Mouse (Mus musculus): ENCODE results near the gene Slf2.
A peak's percentile ranks its signal among the peaks of the same experiment; 100 is the strongest.

The Slf2 gene

GRCm38 (mm10) chr19:44907851-44908690 lies 22.9 kb upstream of the Slf2 start:
- no peak for DNase-seq (ENCODE audit: extremely low spot score, low read depth, low spot score)

DNA sequence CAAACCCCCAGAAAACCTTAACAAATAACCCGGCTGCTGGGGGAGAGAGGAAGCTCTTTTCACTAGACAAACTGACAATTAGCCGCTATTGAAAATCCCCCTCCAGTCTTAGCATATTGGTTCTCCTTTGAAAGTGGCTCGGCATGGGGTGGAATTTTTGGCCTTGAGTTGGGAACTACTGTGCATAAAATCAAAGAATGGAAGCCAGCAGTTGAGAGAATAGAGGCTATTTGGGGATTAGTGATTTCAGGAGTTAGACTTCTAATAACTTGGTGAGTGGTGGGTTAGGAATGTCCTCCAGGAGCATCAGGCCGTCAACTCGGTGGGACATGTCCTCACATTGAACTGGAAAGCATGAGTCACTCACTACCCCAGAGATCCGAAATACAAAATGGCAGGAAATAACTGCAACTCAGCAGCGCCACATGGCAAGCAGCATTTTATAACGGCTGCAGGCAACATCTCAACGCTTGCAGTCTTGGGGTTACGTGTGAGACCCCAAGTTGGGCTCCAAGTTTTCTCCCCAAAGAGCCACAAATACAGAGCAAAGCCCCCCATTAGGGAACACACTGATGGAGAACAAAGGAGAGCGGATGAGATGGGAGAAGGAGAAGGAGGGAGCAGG lies 22.0 kb upstream of the Slf2 start:
- DNase-seq (ENCODE audit: extremely low spot score, low read depth, low spot score) = no peak

DNA sequence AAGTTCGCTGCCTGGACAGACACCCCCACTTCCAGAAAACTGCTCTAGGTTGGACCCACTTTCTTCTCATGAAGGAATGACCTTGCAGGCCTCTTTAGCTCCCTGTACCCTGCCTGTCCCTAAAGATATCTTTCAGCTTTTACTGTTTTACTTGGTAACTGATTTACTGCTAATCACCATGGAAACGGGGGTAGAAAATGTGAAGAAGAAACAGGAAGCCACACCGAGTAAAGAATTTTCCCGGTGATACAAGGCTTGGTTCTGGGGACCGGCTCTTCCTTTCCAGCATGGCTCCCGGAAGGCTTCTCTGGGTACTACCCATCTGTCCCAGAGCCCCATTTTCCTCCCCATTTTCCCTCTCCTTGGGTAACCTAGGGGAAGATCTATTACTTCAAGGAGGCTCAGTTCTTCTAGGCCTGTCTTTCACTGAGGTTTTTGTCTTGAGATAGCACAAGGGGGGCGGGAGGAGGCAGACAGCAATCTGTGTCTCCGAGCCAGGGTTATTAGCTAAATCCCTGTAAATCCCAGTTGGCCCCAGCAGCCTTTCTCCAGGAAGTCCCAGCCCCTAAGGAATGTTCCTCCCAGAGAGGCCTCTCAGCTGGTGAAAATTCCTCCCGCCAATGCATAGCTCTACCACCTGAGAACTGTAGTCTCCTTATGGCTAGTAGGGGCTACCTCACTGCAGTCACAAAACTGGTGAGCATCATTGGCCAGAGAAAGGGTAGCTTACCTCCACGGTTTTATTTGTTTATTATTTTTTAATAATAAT lies 16.3 kb upstream of the Slf2 start:
- DNase-seq (ENCODE audit: extremely low spot score, low read depth, low spot score) = no peak

GRCm38 (mm10) chr19:44918171-44918570 lies 12.8 kb upstream of the Slf2 start:
- no peak for DNase-seq (ENCODE audit: extremely low spot score, low read depth, low spot score)

GRCm38 (mm10) chr19:44921466-44922139 lies 9.3 kb upstream of the Slf2 start:
- DNase-seq (ENCODE audit: extremely low spot score, low read depth, low spot score) = no peak

GRCm38 (mm10) chr19:44922521-44922920 lies 8.4 kb upstream of the Slf2 start:
- DNase-seq (ENCODE audit: extremely low spot score, low read depth, low spot score) = no peak

DNA sequence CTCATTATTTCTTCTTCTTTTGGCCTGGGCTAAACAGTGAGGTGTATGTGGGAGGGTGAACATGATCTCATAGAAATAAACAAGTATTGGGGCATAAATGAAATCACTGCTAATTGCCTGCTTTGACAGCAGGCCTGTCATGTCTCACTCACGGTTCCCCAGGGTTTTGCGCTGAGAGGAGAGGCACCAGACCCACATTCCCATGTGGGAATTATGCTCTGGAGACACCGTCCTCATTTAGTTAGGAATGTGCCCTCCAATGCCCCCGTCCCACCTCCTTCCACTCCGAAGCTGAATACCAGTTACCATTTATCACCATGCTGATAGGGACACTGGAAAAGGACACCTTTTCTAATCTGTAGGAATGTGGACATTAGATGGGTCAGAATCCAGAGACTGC lies 6.3 kb upstream of the Slf2 start:
- no peak for DNase-seq (ENCODE audit: extremely low spot score, low read depth, low spot score)

GRCm38 (mm10) chr19:44926781-44927180 lies 4.2 kb upstream of the Slf2 start:
- DNase-seq (ENCODE audit: extremely low spot score, low read depth, low spot score) = no peak

DNA sequence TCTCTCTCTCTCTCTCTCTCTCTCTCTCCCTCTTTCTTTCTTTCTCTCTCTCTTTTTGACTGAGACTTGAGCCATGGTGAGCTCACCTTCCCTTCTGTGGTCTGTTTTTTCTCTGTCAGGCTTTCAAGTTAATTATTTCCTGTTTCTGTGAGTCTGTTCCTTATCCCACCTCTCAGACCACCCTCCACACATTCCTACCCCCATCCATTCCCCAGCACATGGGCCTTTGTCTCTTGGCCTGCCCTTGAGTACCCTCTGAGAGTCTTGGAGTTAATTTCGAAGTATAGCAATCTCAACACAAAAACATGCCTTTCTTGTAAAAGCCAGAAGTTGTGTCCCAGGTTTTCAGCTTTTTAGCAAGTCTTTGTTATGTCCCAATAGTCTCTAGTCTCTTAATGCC lies 3.7 kb upstream of the Slf2 start:
- DNase-seq (ENCODE audit: extremely low spot score, low read depth, low spot score) = no peak

GRCm38 (mm10) chr19:44928185-44928584 lies 2.8 kb upstream of the Slf2 start:
- no peak for DNase-seq (ENCODE audit: extremely low spot score, low read depth, low spot score)

DNA sequence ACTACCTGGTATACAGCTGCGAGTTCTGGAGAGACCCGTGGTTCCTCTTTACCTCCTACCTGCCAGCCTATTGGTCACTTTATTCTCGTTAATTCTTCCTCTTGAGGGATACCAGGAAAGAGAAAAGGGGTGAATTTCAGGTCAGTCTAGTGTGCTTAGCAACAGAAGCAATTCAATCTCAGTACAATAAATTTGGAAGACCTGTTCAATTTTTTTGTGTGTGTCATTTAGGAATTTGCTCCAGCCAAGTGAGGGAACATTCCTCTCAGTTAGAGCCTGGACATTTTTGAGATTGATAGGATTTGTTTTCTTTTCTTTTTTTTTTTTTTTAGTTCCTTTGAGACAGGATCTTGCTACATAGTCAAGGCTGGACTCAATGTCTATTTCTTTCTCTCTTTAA lies 1.7 kb upstream of the Slf2 start:
- DNase-seq (ENCODE audit: extremely low spot score, low read depth, low spot score) = no peak

- DNase-seq (ENCODE audit: extremely low spot score, low read depth, low spot score) = no peak
These were observed 1.3 kb upstream of the Slf2 start for GRCm38 (mm10) chr19:44929663-44930062.

- no peak for DNase-seq (ENCODE audit: extremely low spot score, low read depth, low spot score)
These were observed 829 bp upstream of the Slf2 start for GRCm38 (mm10) chr19:44930122-44930521.

- peak; percentile 81 for DNase-seq (ENCODE audit: extremely low spot score, low read depth, low spot score)
These were observed 456 bp downstream of the Slf2 start for GRCm38 (mm10) chr19:44931454-44931759.

GRCm38 (mm10) chr19:44932051-44932450 lies 1.1 kb downstream of the Slf2 start:
- no peak for DNase-seq (ENCODE audit: extremely low spot score, low read depth, low spot score)

GRCm38 (mm10) chr19:44933136-44933535 lies 2.2 kb downstream of the Slf2 start:
- DNase-seq (ENCODE audit: extremely low spot score, low read depth, low spot score) = no peak

- DNase-seq (ENCODE audit: extremely low spot score, low read depth, low spot score) = no peak
These were observed 28.7 kb downstream of the Slf2 start for GRCm38 (mm10) chr19:44959633-44960032.

- DNase-seq (ENCODE audit: extremely low spot score, low read depth, low spot score) = no peak
These were observed 35.0 kb downstream of the Slf2 start for GRCm38 (mm10) chr19:44965978-44966377.

- DNase-seq (ENCODE audit: extremely low spot score, low read depth, low spot score) = no peak
These were observed 37.4 kb downstream of the Slf2 start for GRCm38 (mm10) chr19:44968329-44968728.

GRCm38 (mm10) chr19:44976636-44977035 lies 45.7 kb downstream of the Slf2 start:
- DNase-seq (ENCODE audit: extremely low spot score, low read depth, low spot score) = no peak

- DNase-seq (ENCODE audit: extremely low spot score, low read depth, low spot score) = no peak
These were observed 46.2 kb downstream of the Slf2 start for GRCm38 (mm10) chr19:44977148-44977547.
